Mouse (Mus musculus): Measurements from ENCODE around the gene Map3k14.

GRCm38 (mm10) chr11:103173771-103174344 lies 93.4 kb downstream of the Map3k14 start:
- no peak for TF ChIP-seq EP300 (IDR thresholded peaks at IDR 0.05; ENCODE audit: low read depth)
- no peak for TF ChIP-seq CTCF (IDR thresholded peaks at IDR 0.05; ENCODE audit: low read depth)

Data from liver, embryonic 14.5 days (tissue).